Mouse (Mus musculus) liver, adult 10 weeks (tissue): Measurements from ENCODE around the gene Pla2g10. TPM values are rescaled to one million over a fixed set of nuclear protein-coding genes. Genes with fewer than 3 reads are reported as not detected.

ENCODE experiments used
- polyA plus RNA-seq: library from polyadenylated mRNA; stranded (reverse); fragments of 350-450 nt; fragmentation: Illumina TruSeq; extraction: RNeasy Lipid Tissue Mini Kit (QIAGEN cat#74804); gene quantifications from one replicate; pipeline ENCODE4 v1.2.3, GENCODE M21; 2014; ENCODE audit warnings: low read depth, low replicate concordance

The Pla2g10 gene
- polyA plus RNA-seq: not detected

DNA sequence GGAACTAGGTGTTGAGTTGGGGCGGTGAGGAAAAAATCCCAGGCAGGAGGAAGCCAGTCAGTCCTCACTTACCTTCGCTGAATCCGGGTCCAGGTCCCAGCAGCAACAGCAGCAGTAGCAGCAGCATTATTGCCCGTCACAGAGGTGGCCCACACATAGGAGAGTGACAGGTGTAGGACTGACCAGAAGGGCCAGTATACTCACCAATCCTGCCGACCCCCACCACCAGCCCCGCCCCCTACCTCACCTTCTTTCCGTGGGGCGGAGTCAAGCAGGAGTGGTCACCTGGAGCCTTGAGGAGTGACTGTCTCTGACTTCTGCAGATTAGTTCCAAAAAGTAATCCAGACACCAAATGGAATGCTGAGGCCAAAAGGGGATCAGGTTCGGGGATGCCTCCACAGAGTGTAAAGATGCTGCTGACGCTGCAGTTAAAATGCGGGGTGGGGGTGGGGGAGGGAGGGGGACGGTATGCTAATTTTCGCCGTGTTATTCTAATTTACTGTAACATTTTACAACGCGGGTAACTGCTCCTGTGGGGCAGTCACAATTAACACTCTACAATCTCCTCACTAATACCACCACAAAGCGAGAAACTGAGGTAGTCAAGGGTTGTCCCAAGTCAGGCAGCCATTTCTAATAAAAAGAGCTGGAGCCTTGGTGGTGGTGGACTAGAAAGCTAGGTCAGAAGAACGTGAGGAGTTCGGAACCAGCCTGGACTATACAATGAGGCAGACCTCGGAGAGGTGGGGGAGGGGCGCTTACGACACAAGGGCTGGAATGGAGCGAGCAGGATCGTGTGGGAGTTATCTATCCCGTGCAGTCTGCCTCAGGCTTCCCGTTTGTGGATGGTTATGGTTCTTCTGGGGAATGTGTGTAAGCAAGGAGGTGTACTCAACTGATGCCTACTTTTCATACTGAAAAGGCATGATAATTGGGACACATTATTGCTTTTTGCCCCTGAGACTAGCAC lies at the start of gene Pla2g10:
Pla2g10 (minus strand) TSS at position 699 of the 971 bp plus-strand sequence.

DNA sequence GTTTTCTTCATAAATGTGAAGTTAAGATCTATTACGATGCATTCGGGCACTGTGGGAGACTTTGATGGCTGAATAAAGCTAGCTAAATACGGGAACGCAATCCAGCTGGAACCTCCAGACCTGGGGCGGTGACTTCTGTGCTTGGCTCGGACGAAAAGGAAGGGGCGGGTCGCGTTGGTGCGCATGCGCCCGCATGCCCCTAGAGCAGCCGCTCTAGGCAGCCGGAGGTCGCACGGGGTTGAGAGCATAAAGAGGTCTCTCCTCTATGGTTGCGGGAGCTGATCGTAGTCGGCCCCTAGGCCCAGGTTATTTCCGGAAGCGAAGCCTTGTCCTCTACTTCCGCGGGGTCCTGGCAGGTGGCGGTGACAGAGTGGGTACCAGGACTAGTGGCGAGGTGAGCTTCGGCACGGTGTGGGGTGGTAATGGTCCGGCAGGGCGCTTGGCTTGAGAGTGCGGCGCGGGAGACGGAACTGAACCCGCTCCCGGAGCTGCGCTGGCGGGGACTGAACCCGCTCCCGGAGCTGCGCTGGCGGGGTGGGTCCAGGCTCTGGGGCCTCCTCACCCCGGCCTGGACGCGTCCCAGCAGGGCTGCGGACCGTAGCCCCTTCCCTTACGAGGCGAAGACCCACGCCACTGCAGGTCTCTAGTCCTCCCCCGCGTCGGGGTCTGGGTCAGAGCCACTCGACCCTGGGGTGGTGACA lies 58.9 kb downstream of the Pla2g10 start, which contains the start of the genes Bfar and 3110001I22Rik:
Bfar (plus strand) TSS at position 174 of the 701 bp plus-strand sequence.
3110001I22Rik (plus strand) TSS at position 245 of the 701 bp plus-strand sequence.

DNA sequence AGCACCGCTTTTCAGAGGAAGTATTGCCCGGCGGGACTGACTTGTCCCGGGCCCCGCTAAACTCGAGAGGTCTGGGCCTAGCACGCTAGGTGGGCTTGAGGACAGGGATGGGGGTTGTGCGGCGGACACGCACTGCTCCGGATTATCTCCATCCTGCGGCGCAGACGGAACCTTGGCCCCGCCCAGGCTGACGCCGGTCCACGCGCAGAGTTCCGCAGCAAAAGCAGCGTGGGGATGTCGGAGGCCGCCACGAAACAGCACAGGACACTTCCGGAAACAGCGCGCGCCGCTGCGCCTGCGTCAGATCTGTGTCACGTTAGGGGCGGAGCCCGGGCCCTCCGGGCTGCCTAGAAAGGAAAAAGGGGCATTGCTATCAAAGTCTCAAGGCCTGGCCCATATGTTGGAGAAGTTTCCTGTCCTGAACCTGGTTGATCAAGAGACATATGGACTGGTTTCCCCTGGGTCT lies 62.9 kb downstream of the Pla2g10 start, which contains the start of gene Parn:
Parn (minus strand) TSS at position 293 of the 466 bp plus-strand sequence.

Other genes with a start within 250 kb of the Pla2g10 start
- gene Parn, start 62.8 kb downstream of the Pla2g10 start, polyA plus RNA-seq: 16.2 TPM
- gene Bfar, start 59.1 kb downstream of the Pla2g10 start, polyA plus RNA-seq: 32.4 TPM
- gene 3110001I22Rik, start 59.1 kb downstream of the Pla2g10 start, polyA plus RNA-seq: 2.9 TPM
- gene Rrn3, start 49.7 kb upstream of the Pla2g10 start, polyA plus RNA-seq: 12.3 TPM
- gene Ntan1, start 87.9 kb upstream of the Pla2g10 start, polyA plus RNA-seq: 39.9 TPM
- 55.9 TPM for gene Pdxdc1, start 172.1 kb upstream of the Pla2g10 start, polyA plus RNA-seq
- gene Mpv17l, start 172.2 kb upstream of the Pla2g10 start, polyA plus RNA-seq: 68.8 TPM